Mouse (Mus musculus) intestine, embryonic 14.5 days (tissue): ENCODE measurements at regions not wholly inside any gene's neighbourhood (a gene's known extent, or its start where the extent isn't known, plus 50 kb on each side); places are given as distances from the start of the nearest gene placed in this dataset.
A peak's percentile ranks its signal among the peaks of the same experiment; 100 is the strongest.

ENCODE experiments used
- ATAC-seq: fragments of 200-750 bp; cut with Nextera tagmentation; replicated peaks from 2 replicates; pipeline ENCODE4 v1.8.0; 2017; ENCODE audit warnings: low read depth, moderate number of reproducible peaks, moderate TSS enrichment, moderate library complexity; ENCODE audit not compliant: low FRiP score, low TSS enrichment
- DNase-seq: peaks from one replicate; pipeline ENCODE4 v3.0.0-alpha.2; 2018; ENCODE audit warnings: low spot score
- H3K27ac ChIP-seq: fragments of 300-500 bp; sonication (generic); 2 replicates; pipeline ENCODE4 v1.5.1; 2014; ENCODE audit warnings: low read depth, mild to moderate bottlenecking, control low read depth
- H3K27me3 ChIP-seq: fragments of 300-500 bp; sonication (generic); replicated peaks from 2 replicates; pipeline ENCODE4 v1.6.1; 2014; ENCODE audit warnings: low read length, control low read depth; ENCODE audit not compliant: control insufficient read depth, insufficient read depth
- H3K36me3 ChIP-seq: fragments of 300-500 bp; sonication (generic); 2 replicates; pipeline ENCODE4 v1.6.1; 2014; ENCODE audit warnings: low read length, control low read depth; ENCODE audit not compliant: control insufficient read depth, insufficient read depth
- H3K4me1 ChIP-seq: fragments of 300-500 bp; sonication (generic); replicated peaks from 2 replicates; pipeline ENCODE4 v1.6.1; 2014; ENCODE audit warnings: low read length, control low read depth, mixed read lengths; ENCODE audit not compliant: control insufficient read depth, insufficient read depth
- H3K4me2 ChIP-seq: fragments of 300-500 bp; sonication (generic); 2 replicates; pipeline ENCODE4 v1.6.1; 2014; ENCODE audit warnings: low read length
- H3K4me3 ChIP-seq: fragments of 300-500 bp; sonication (generic); 2 replicates; pipeline ENCODE4 v1.5.1; 2014; ENCODE audit warnings: low read depth, low read length, control low read depth, mixed read lengths
- H3K9ac ChIP-seq: fragments of 300-500 bp; sonication (generic); 2 replicates; pipeline ENCODE4 v1.6.1; 2014; ENCODE audit warnings: mild to moderate bottlenecking, low read length
- H3K9me3 ChIP-seq: fragments of 300-500 bp; sonication (generic); 2 replicates; pipeline ENCODE4 v1.6.1; 2016; ENCODE audit warnings: low read length, control low read depth; ENCODE audit not compliant: control insufficient read depth
- WGBS: fragments of 180-500 bp; shearing (Covaris S2); extraction: QIAGEN DNeasy Blood & Tissue Kit; methylation state at CpG from one replicate; pipeline ENCODE4 v1.1.7; 2014; 5-methylcytosine and 5-hydroxymethylcytosine counted together

DNA sequence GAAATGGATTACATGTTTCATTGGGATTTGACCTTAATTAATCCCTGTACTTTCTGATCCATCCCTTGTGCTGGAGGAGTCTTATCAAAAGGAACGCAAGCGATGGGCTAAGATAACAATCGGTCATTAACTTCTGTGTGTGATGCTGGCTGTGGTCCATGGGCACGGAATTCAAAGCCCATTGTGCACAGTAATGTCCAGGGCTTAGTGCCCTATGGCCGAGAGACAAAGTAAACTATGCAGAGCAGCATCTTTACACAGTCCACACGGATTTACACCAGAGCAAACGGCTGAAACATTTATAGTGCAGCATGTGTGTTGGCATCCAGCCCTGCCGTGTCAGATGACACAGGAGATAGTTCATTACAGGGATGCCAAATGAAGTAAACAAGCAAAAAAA, 171.4 kb upstream of the Tenm3 start:
- 35% methylated on average over 8 of the region's 8 CpGs for WGBS
- Histone ChIP-seq H3K27me3 (no peaks in the 10 kb centered on the region), H3K4me1 (no peaks in the 10 kb centered on the region; the same call in 1 of the 2 replicates), H3K9ac (no peak overlapping the region), H3K36me3 (no peaks in the 10 kb centered on the region), H3K4me2 (no peak overlapping the region), H3K9me3 (no peaks in the 10 kb centered on the region), H3K27ac (no peak overlapping the region; the same call in 1 of the 2 replicates), H3K4me3 (no peak overlapping the region)
- ATAC-seq (0 out of 2 replicates have a peak, but pooled peaks have one; percentile 27), DNase-seq (peak; percentile 54)

DNA sequence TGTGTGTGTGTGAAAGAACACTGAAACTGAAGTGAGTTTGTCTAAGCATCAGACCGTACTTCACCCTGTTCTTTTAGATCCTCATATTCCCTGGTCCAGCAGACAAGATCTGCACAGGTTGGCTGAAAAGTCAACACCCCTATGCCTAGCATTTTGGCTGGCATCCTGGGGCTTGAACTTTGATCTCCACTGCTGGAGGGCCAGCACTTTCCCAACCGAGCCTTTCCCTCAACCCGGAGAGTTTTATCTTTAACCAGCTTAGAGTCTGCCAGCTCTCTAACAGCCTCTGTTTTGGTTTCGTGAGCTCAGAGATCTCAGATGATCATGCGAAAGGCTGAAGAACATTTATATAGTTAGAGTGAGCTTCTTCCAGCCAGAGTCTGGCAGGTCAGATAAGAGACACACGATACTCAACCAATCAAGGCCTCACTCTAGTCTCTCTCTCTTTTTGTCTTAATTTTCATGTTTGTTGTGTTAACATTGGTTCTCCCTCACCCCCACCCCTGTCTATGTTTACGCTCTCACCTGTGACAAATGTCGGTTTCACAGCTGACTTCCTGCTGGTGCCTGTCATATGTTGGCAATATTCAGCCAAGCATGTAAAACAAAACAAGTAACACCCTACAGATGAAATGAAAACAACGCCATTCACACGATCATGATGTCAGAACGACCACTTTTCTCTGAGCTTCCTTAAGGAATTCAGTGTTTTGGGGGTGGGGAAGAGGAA, 162.7 kb upstream of the Tenm3 start:
- DNase-seq (no peak), ATAC-seq (no peak)
- H3K36me3 ChIP-seq: no peaks in the 10 kb centered on the region
- no peaks in the 10 kb centered on the region for H3K4me1 ChIP-seq
- H3K27ac ChIP-seq: no peak overlapping the region
- 67% methylated on average over 11 of the region's 11 CpGs for WGBS
- H3K27me3 ChIP-seq: no peaks in the 10 kb centered on the region
- H3K4me3 ChIP-seq: no peak overlapping the region
- H3K9ac ChIP-seq: no peak overlapping the region
- no peaks in the 10 kb centered on the region for H3K9me3 ChIP-seq
- no peak overlapping the region for H3K4me2 ChIP-seq

DNA sequence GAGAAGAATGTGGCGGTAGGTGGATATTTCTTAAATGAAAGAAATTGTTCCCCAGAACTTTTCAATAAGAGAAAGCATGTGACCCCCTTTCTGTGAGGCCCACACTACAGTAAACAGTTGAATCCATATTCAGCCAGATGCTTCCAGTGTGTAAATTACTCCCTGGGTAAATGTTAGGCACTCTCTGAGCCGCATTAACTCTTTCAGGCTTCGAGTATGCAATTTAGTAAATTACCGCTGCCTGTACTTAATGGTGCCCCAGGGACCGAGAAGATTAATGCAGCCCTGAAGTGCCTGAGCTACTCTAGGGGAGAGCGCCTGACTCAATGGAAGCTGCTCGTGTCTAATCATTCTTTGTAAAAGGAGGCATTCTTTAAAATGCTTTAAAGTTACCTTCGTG, 137.9 kb upstream of the Tenm3 start:
- 46% methylated on average over 8 of the region's 8 CpGs for WGBS
- no peak for DNase-seq
- H3K27ac ChIP-seq: no peak overlapping the region

GRCm38 (mm10) chr8:48980755-48981154, 137.0 kb upstream of the Tenm3 start:
- Histone ChIP-seq H3K27ac (no peak overlapping the region), H3K9me3 (0 out of 2 replicates have a peak, but pooled peaks cover 4% of the 10 kb centered on the region), H3K27me3 (no peaks in the 10 kb centered on the region), H3K36me3 (no peaks in the 10 kb centered on the region), H3K4me2 (no peak overlapping the region), H3K9ac (no peak overlapping the region), H3K4me1 (no peaks in the 10 kb centered on the region), H3K4me3 (no peak overlapping the region)
- no peak for ATAC-seq
- 82% methylated on average over 7 of the region's 7 CpGs for WGBS
- no peak for DNase-seq

More for the DNA sequence above, 137.9 kb upstream of the Tenm3 start:
- Histone ChIP-seq H3K4me3 (no peak overlapping the region), H3K4me1 (no peaks in the 10 kb centered on the region), H3K27me3 (no peaks in the 10 kb centered on the region), H3K36me3 (no peaks in the 10 kb centered on the region), H3K4me2 (no peak overlapping the region), H3K9ac (no peak overlapping the region), H3K9me3 (0 out of 2 replicates have a peak, but pooled peaks cover 4% of the 10 kb centered on the region)
- ATAC-seq: no peak

- no peaks in the 10 kb centered on the region for H3K36me3 ChIP-seq
- H3K4me3 ChIP-seq: no peak overlapping the region
- H3K9ac ChIP-seq: no peak overlapping the region
- H3K27me3 ChIP-seq: no peaks in the 10 kb centered on the region
- H3K9me3 ChIP-seq: no peaks in the 10 kb centered on the region
- H3K4me2 ChIP-seq: no peak overlapping the region
- DNase-seq (no peak), ATAC-seq (no peak)
- H3K4me1 ChIP-seq: no peaks in the 10 kb centered on the region
- no peak overlapping the region for H3K27ac ChIP-seq
- 87% methylated on average over 5 of the region's 5 CpGs for WGBS
Observed at GRCm38 (mm10) chr8:48970655-48971054, 126.9 kb upstream of the Tenm3 start.

DNA sequence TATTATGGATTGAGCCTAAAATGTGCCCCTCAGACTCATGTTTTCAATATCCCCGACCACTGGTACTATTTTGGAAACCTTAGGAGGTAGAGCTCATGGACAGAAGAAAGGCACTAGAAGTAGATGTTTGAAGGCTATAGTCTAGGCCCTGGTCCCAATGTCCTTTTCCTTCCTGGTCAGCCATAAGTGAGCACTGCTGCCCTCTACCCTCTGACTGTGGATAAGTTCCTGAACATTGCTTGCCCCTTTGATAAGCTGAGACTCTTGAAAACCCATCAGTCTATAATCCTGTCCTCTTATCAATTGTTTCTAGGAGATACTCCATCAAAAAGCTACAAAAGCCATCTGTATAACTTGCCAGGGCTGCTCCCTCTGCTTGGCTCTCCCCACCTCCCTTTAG, 121.2 kb upstream of the Tenm3 start:
- no peak overlapping the region for H3K9ac ChIP-seq
- WGBS: 88% methylated on average over 1 of the region's 1 CpGs
- no peaks in the 10 kb centered on the region for H3K27me3 ChIP-seq
- H3K4me2 ChIP-seq: no peak overlapping the region
- ATAC-seq (no peak), DNase-seq (no peak)
- H3K4me3 ChIP-seq: no peak overlapping the region
- H3K4me1 ChIP-seq: no peaks in the 10 kb centered on the region
- no peak overlapping the region for H3K27ac ChIP-seq
- H3K36me3 ChIP-seq: no peaks in the 10 kb centered on the region
- no peaks in the 10 kb centered on the region for H3K9me3 ChIP-seq

DNA sequence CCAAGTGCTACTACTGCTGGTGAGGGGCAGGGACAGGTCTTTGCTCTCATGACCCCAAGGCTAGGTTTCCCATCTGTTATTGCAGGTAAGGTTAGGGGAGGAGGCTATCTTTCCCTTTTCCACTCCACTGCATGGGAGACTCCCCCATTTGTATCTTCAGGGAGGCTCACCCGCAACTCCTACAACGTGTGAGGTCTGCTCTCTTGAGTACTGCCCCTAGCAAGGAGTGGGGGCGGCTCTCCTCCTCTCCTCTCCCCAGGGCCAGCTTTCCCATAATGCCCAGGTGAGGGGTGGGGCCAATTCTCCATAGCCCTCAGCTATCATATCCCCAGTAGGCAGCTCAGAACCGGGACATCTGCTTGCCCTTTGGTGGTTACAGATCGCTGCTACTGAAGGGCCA, 113.9 kb upstream of the Tenm3 start:
- H3K27me3 ChIP-seq: no peaks in the 10 kb centered on the region
- H3K27ac ChIP-seq: no peak overlapping the region
- H3K4me2 ChIP-seq: no peak overlapping the region
- no peaks in the 10 kb centered on the region for H3K9me3 ChIP-seq
- H3K9ac ChIP-seq: no peak overlapping the region
- WGBS: 87% methylated on average over 5 of the region's 5 CpGs
- H3K4me1 ChIP-seq: no peaks in the 10 kb centered on the region
- ATAC-seq: no peak
- DNase-seq: no peak
- no peaks in the 10 kb centered on the region for H3K36me3 ChIP-seq
- H3K4me3 ChIP-seq: no peak overlapping the region

- Histone ChIP-seq H3K36me3 (no peaks in the 10 kb centered on the region), H3K4me3 (no peak overlapping the region), H3K4me2 (no peak overlapping the region), H3K4me1 (no peaks in the 10 kb centered on the region), H3K9ac (no peak overlapping the region), H3K27me3 (no peaks in the 10 kb centered on the region), H3K27ac (no peak overlapping the region), H3K9me3 (no peaks in the 10 kb centered on the region)
- DNase-seq: no peak
- no peak for ATAC-seq
- WGBS: 83% methylated on average over 10 of the region's 10 CpGs
Observed at GRCm38 (mm10) chr8:48951412-48951811, 107.7 kb upstream of the Tenm3 start.

GRCm38 (mm10) chr8:48944177-48944576, 100.4 kb upstream of the Tenm3 start:
- H3K4me3 ChIP-seq: no peak overlapping the region
- H3K36me3 ChIP-seq: no peaks in the 10 kb centered on the region
- 45% methylated on average over 1 of the region's 1 CpGs for WGBS
- DNase-seq (no peak), ATAC-seq (no peak)
- H3K4me1 ChIP-seq: no peaks in the 10 kb centered on the region
- no peak overlapping the region for H3K9ac ChIP-seq
- no peaks in the 10 kb centered on the region for H3K9me3 ChIP-seq
- H3K27me3 ChIP-seq: no peaks in the 10 kb centered on the region
- no peak overlapping the region for H3K27ac ChIP-seq
- H3K4me2 ChIP-seq: no peak overlapping the region
